Mouse (Mus musculus): ENCODE measurements around the gene Brca1. TPM values are rescaled to one million over a fixed set of nuclear protein-coding genes. Genes with fewer than 3 reads are reported as not detected.
"Not testable (repeated sequence)": the region's sequence is repeated elsewhere in the genome, so short reads cannot be mapped to it uniquely, and the experiment has no call there.

Brca1 gene
- total RNA-seq (2021): under 1 TPM; 0.31 to 0.57 TPM
- long read RNA-seq, experiment 1: 0 reads
- long read RNA-seq, experiment 2: 0 reads

GRCm38 (mm10) chr11:101551751-101552475 is at the start of gene Brca1, which contains the start of gene Nbr1:
Gene Brca1 (minus strand): TSS chr11:101551955.
Gene Nbr1 (plus strand): TSS chr11:101552149.
- intact Hi-C loops (cut with DNase I): no loop called here
- DNase-seq: peak; percentile 91 to 95

DNA sequence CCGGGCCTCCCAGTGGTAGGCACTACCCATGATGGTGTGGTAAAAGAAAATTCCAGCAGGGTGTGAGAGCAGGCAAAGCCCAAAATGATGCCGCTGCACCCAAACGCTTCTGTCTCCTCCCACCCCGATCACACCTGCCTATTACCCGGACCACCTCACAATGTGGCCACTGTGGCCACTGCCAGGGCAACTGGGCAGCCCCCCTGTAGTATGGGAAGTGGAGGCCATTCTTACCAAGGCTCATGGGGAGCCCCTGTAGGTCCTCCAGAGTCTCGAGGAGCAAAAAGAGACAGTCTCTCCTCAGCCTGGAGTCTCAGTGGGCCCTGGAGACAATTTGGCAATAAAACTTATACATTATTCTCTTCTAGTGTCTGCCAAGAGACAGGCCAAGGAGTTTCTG is 47.4 kb upstream of the Brca1 start, which contains the start of gene Gm11634:
Gene Gm11634 (minus strand): TSS at position 101 of the 400 bp plus-strand sequence.
- intact Hi-C loops (cut with DNase I): no loop called here

GRCm38 (mm10) chr11:101589989-101590624 is 38.4 kb upstream of the Brca1 start:
- intact Hi-C loops (cut with DNase I): no loop called here
- no peak for DNase-seq

More for the DNA sequence above, 47.4 kb upstream of the Brca1 start, which contains the start of gene Gm11634:
- no peak for DNase-seq

- peak in 1 of 2 experiments; percentile 17 for DNase-seq
- intact Hi-C loops (cut with DNase I): no loop called here
These were observed 37.7 kb upstream of the Brca1 start for GRCm38 (mm10) chr11:101589444-101589843.

DNA sequence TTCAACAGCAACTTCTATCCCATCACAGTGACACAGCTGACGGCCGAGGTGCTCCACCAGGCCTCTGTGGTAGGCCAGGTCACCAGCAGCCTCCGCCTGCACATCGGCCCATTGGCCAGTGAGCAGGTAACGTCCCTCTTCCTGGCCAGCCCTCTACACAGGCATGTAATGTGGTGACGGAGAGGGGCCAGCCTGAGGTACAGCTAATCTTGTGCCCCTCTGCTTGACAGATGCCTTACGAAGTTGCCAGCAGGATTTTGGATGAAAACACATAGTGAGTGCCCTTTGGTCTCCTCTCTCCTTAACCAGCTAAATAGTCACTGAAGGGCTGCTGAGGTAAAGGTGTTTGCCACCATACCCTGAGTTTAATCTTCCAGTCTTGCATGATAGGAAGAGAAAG is 37.1 kb upstream of the Brca1 start:
- no peak for DNase-seq
- intact Hi-C loops (cut with DNase I): no loop called here

- intact Hi-C loops (cut with DNase I): no loop called here
- no peak for DNase-seq
These were observed 35.9 kb upstream of the Brca1 start for GRCm38 (mm10) chr11:101587676-101588075.

- intact Hi-C loops (cut with DNase I): no loop called here
- DNase-seq: no peak
These were observed 34.0 kb upstream of the Brca1 start for GRCm38 (mm10) chr11:101585805-101586204.

- intact Hi-C loops (cut with DNase I); DNase-seq: not testable (repeated sequence)
These were observed 33.3 kb upstream of the Brca1 start for GRCm38 (mm10) chr11:101585031-101585430.

DNA sequence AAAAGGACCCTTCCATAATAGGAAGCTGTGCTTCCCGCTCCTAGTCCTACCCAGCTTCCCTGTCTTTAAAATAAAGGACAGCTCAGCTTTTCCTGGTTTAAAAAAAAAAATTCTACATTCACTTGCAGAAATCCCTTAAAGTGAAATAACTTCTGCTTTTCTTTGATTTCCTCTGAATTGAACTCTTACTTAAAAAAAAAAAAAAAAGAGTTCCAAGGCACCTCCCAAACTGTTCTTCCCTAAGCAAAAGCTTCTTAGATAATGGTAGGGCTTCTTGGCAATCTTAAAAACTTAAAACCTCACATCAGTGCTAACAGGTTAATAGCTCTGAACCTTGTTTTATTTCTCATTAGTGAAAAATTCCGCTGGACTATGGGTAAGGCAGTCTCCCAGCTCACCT is 31.4 kb upstream of the Brca1 start:
- DNase-seq: no peak
- intact Hi-C loops (cut with DNase I): no loop called here

- intact Hi-C loops (cut with DNase I): no loop called here
- peak in 1 of 2 experiments; percentile 40 for DNase-seq
These were observed 30.6 kb upstream of the Brca1 start, which contains the start of gene Tmem106a for GRCm38 (mm10) chr11:101582054-101583035. Gene Tmem106a (plus strand): TSS chr11:101582242.

- intact Hi-C loops (cut with DNase I): no loop called here
- DNase-seq: no peak
These were observed 29.5 kb upstream of the Brca1 start for GRCm38 (mm10) chr11:101581081-101581764.

DNA sequence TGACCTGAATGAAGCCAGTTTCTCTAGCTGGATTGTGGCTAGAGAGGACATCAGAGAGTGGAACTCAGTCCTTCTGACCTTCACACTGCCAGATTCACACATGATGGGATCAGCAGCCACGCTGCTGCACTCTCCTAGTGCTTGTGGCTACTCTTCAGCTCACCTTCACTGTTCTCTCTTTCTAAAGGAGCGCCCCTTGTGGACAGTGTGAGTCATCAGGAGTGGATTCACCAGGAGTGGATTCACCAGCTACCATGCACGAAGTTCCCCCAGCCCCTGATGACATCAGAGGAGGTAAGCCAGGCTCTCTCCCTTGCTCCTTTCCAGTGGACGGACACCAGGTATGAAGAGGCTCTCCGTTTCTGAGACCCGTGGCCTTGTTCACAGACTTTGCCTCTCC is 24.4 kb upstream of the Brca1 start:
- intact Hi-C loops (cut with DNase I): no loop called here
- no peak for DNase-seq

GRCm38 (mm10) chr11:101568421-101568820 is 16.7 kb upstream of the Brca1 start:
- intact Hi-C loops (cut with DNase I): no loop called here
- DNase-seq: no peak

DNA sequence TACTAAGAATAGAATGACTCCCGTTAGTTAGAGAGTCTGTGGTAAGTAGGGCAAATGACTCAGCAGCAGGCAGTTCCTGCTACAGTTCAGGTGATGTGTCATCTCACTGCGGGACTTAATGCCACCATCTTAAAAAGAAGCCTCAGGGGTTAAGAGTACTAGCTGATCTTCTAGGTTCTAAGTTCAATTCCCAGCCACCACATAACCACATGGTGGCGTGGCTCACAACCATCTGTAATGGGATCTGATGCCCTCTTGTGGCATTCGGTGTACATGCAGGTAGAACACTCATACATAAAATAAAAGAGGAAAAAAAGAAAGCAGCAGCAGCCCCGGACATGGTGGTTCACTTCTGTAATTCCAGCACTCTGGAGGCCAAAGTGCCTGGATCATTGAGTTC is 10.6 kb upstream of the Brca1 start:
- intact Hi-C loops (cut with DNase I): no loop called here
- peak in 1 of 2 experiments; percentile 16 for DNase-seq

GRCm38 (mm10) chr11:101556954-101557353 is 5.2 kb upstream of the Brca1 start:
- intact Hi-C loops (cut with DNase I): no loop called here
- DNase-seq: no peak

- intact Hi-C loops (cut with DNase I): no loop called here
- no peak for DNase-seq
These were observed 4.8 kb upstream of the Brca1 start for GRCm38 (mm10) chr11:101556541-101556940.

- DNase-seq: no peak
- intact Hi-C loops (cut with DNase I): no loop called here
These were observed 1.7 kb upstream of the Brca1 start for GRCm38 (mm10) chr11:101553354-101553930.

GRCm38 (mm10) chr11:101552476-101553300 is 933 bp upstream of the Brca1 start:
- DNase-seq: peak; percentile 92 to 93
- intact Hi-C loops (cut with DNase I): no loop called here

DNA sequence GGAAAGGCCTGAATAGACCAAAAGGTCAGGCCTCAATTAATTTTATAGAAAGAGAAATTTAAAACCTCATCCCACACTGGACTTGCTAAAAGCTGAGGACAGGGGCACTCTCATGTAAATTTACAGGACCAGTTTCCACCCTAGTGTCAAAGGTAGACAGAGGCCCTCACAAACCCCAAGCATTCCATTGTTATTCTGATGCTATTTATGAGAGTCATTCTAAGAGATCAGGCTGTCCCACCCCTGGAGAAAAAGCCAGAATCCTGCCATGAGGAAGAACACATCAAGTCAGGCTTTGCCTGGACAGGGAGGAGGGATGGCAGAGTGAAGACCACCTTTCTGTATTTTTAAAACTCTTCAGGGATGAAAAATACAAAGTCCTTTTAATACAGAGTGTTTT is 3.2 kb downstream of the Brca1 start:
- intact Hi-C loops (cut with DNase I): loop anchor here (5.0 kb wide), 1 partner anchor 76 kb away; no protein-coding TSS in a partner anchor

More for the DNA sequence above, 3.2 kb downstream of the Brca1 start:
- DNase-seq: no peak
